Mouse (Mus musculus) cerebellum, adult 11 months (tissue): ENCODE data around the gene Fut8.

ENCODE experiments used
- DNase-seq: peaks from one replicate; pipeline ENCODE4 v3.0.0; 2022

Gene Fut8

DNA sequence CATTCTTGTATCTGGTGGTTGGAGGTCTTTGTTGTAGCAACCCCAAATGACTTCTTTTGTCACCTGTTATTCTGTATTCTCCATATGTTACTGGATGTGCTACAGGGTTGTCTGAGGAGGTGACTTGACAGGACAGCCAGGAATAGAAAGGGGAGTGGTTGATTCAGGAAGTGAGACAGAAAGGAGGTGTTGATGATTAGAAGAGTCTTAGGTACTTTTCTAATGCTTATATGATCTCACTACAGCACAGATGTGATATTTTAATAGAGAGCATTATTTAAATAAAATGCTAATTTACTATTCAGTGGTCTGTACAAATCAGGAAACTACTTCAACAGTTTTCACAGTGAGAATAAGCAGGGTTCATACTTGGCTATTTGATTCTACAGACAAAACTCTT is 71.6 kb downstream of the Fut8 start:
- DNase-seq: no peak

DNA sequence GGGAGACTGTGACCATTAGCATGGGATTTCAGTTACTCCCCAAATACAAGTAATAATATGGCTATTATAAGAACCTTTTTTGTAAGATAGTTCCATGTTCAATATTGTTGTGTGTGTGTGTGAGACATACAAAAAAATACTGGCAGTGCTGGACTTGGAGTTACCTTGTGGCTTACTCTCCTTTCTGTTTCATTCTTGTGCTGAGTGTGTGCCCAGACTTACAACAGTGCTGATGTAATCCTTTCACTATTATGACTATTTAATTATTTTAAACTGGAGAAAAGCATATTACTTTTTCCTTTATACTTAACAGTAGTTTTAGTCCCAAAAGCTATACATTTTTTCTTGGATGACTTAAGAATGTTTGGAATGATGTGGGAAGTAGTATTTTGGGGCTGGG is 75.6 kb downstream of the Fut8 start:
- DNase-seq: no peak

DNA sequence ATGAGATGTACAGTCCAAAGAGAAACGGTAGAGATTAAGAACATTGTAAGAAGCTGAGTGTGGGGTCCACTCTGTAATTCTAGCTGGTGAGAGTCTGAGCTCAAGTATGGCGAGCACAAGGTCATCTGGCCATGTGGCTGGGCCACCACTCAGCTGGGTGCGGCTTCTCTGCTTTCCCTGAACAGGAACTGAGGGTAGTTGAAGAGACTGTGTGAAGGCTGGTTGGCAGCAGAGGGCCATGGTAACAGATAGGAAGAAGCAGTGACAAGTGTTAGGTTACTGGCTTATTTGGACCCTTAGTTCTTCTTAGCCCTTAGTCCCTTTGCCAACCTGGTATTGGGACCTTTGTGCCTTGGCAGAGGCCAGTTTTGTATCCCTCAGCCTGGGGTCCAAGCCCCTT is 86.2 kb downstream of the Fut8 start:
- DNase-seq: no peak

DNA sequence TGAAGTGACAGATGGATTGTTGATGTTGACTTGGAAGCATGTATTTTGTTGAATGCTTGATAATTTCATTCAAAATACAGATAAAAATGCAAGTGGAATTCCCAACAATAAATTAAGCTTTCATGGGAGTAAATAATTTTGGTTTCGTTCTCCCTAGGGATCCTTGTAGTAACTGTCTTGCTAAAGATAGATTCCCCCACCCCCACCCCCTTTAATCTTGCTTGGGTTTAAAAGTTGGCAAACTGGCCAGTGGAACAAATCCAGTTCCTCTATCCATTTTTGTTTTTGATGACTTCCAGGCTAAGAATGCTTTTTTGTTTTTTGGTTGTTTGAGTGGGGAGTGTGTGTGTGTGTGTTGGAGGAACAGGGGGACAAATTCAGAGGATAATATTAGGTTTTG is 108.6 kb downstream of the Fut8 start:
- no peak for DNase-seq

DNA sequence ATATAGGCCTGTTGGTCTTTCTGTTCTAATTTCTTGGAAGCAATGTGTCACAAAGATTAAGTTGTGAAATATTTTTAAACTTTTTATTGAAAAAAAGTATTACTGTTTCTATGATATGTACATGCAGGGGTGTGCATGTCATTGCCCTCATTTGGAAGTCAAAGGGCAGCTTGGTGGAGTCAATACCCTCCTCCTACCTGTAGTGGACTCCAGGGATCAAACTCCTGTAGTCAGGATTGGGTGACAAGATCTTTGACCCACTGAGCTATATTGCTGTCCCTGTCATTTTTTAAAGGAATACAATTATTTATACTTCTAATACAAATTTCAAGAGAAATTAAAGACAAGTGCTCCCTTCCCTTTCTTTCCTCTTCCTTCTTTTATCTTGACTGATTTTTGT is 111.6 kb downstream of the Fut8 start:
- DNase-seq: no peak

DNA sequence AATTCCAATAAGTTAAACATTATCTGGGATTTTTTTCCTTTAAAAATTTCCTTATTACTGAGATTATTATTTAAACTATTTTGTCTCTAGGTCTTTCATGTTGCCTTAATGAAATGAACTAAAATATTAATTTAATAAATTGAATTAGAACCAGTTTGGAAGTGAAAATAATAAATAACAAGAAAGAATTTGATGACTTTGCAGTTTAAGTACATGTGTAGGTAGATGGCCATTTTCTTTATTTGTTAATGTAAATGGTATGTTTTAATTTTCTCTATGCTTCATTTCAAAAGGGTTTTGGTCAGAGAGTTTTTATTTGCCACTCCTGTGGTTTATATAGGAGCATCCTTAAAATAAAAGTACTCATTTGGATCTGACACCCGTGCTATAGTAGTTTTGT is 177.8 kb downstream of the Fut8 start:
- no peak for DNase-seq

DNA sequence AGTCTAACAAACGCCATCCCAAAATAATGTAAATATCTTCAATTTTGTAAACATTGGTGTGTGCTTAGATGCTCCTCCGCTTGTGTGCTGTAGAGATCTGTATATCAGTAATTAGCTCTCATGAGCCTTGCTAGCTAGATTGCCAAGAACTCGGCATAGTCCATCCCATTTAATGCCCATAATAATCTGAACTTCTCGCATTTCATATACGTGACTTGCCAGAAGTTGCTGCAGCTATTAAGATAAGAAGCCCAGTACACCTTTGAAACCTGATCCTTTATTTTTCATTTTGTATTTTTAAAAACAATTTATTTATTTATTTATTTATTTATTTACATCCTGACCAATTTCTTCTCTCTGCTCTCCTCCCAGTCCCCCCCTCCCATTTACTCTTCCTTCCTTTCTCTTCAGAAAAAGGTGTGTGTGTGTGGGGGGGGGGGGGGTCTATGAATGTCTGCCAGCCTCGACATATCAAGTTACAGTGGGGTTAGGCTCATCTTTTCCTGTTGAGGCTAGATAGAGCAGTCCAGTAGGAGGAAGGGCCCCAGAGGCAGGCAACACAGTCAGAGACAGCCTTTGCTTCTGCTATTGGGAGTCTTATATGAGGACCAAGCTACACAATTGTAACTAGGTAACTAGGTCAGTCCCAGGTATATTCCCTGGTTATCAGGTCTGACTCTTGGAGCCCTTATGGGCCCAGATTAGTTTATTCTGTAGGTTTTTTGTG is 183.9 kb downstream of the Fut8 start:
- no peak for DNase-seq

DNA sequence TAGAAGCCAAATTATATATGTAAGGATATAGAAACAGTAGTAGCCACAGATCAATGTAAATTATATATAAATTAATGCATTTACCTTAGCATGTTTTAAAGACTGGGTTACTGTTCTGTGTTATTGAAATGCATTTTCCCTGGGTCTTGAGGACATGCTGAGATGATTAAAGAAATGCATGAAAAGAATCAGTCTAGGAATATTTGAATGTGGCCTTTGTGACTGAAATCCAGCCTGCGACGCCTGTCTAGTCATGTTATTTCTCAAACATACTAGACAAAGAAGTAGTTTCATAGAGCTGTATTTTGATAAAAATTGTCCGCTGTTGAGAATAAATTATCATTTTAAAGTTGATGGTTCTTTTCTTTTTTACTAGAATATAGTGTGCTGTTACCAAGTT is 188.2 kb downstream of the Fut8 start:
- no peak for DNase-seq

DNA sequence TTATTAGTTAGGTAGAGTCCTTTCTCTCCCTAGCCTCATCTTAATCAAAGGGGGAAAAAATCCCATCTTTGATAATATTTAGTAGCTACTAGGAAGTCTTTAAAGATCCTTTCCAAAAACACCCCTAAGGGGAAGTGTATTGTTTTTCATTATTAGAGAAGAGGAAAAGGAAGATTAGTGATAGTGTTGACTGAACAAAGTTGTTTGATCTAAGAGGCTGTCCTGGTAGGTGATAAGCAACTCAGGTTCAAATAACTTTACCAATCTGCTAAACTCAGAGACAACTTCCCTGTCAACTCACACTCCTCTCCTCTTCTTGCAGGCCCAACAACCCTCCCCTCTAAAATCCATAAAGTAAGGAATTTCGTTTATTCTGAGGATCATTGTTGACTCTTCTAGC is 190.2 kb downstream of the Fut8 start:
- DNase-seq: no peak

DNA sequence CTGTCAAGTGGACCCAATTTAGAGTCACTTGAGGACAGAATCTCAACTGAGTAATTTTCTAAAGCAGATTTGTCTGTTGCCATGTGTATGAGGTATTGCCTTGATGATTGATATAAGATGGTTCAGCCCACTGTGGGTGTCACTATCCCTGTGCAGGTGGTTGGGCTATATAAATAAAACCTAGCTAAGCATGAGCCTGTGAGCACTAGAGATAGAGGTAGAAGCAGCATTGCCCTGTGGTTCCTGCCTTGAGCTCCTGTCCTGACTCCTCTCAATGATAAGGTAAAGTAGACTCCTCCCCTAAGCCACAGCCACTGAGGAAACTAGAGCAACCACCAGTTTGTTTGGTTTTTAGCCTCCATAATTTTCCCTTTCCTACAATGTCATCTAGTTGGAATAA is 191.5 kb downstream of the Fut8 start:
- DNase-seq: no peak

DNA sequence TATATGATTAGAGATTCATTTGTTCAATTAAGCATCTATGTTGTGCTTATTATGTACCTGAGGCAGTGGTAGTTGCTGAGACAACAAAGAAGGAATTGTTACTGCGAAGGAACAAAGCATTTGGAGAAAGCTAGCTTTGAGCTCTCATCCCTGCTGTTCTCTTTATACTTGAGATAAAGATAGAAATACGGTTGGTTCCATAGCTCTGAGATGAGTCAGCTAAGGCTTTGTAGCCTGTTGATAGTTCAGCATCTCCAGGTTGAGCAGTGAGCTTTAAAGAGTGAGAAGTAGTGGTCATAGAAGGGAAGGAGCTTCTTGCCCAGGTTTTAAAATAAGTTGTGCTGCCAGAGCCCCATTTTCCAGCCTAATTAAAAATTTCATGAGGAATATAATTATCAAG is 198.8 kb downstream of the Fut8 start:
- no peak for DNase-seq

DNA sequence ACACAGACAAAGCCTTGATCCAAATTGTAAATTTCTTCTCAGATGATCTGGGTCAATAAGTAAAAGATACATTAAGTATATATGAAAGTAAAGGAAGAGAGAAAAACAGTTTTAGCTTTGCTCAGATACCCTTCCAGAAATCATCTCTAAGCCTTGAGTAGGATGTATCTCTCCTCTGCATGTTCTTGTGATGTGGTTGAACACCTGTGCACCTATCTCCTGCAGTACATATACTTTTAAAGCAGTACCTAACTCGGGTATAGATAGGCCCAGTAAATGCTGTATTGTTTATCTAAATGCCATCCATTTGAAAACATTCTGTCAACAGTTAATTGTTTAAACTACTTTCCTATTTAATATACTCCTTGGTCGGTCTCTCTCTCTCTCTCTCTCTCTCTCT is 212.9 kb downstream of the Fut8 start:
- DNase-seq: no peak

DNA sequence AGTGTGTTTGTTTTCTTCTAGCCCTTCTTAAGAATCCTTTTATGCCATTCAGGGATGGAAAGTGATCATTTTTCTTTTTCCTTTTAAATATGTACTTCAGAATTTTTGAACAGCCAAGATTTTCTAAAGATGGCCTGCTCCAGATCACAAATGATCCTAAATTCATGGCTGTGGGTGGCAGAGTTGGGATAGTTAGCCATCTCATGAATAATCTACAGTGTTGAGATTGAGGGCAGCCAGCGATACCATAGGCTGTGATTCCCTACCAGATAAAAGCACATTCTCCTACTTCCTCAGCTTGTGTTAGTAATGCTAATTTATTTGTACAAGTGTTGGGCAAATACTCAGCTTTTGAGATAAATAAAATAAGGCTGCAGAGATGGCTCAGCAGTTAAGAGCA is 228.3 kb downstream of the Fut8 start:
- no peak for DNase-seq

DNA sequence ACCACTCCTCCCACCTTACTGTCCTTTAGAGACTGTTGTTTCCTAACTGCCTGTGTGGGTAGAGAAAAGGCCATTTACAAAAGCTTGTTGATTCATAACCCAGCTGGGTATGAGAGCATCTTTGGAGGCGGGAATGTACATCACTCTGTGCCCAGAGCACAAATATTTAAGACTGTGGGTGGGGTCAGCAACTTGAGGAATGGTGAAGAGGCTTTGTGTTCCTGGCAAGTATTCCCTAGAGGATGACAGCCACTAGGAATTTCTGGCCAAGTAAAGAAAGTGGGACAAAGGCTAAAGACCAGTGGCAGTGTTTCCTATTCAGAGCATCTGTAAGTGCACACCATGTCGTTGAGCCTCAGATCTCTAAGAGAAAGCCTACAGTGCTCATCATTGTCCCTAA is 242.0 kb downstream of the Fut8 start:
- no peak for DNase-seq

DNA sequence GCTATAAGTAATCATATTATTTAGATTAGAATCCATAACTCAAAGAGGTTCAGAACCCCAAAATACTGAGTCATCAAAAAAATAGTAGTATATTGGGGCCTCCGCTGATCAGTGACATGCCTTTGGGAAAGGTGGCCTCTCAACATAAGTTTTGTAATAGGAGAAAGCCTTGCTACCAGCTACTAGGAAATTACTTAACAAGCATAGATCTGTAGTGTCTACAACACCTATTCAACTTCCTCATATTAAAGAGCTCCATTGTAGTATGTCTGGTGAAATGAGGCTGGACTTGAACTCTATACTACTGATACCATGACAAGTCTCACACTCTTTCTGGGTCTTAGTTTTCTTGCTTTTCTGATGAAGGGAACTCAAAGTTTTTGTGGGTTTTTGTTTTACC is 243.2 kb downstream of the Fut8 start:
- no peak for DNase-seq

DNA sequence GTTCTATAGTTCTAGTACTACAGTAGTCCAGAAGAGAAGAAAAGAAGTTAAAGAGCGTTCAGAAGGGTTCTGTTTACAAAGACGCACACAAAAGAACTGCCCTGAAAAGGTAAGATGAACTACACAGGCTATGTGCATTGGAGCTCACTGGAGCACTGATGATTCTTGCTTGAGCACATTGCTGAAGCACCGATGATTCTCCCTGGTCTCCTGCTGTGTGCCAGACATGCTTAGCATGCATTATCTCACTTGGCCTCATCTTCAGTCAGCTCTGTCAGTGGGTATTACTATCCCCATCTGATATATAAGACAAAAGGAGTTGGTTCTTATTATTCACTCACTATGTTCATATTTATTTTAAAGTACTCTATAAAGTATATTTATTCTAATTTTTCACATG is 243.9 kb downstream of the Fut8 start:
- no peak for DNase-seq

DNA sequence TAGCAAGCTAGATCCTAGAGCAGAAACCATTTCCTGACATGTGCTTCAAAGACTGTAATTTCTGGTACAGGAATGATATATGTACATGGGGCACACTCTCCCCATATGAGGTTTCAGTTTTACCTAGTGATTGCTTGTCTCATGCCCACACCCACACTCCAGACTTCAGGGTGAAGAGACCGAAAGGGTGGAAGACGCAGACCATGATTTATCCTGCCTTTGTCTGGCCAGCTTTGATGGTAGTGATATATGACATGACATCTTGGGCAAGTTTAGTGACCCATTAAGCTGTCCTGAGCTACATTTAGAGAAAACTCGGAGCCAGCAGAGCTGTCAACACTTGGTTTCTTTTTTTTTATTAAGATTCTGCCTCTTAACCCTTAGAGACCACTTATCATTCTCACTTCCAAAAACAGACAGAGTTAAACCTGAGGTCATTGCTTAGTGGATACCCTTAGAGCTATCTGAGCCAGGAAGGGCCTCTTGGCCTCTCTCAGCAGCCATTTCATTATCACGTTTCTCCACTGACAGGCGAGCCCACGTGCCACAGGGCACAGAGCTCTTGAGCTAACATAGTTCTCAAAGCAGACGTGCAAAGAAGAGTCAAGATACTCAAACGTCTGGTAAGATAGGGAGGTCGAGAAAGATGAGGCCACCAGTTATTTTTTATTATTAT is 245.4 kb downstream of the Fut8 start:
- DNase-seq: no peak

DNA sequence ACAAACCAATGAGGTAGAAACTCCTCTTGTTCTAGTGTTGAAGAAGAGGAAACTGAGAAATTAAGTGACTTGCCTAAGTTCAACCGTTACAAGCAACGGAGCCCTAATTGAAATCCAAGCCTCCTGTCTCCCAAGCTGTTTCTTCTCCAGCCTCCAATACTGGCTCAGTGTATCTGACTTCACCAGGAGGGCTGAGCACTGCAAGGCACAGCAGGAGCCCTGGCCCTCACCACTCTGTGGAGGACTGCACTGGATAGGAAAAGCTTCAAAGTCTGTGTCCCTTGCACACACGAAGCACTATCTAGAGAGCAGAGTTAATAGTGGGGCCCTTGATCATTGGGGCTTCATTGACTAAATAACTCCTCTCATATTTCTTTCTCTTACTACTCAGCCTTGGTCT is 246.8 kb downstream of the Fut8 start:
- DNase-seq: peak; percentile 35

DNA sequence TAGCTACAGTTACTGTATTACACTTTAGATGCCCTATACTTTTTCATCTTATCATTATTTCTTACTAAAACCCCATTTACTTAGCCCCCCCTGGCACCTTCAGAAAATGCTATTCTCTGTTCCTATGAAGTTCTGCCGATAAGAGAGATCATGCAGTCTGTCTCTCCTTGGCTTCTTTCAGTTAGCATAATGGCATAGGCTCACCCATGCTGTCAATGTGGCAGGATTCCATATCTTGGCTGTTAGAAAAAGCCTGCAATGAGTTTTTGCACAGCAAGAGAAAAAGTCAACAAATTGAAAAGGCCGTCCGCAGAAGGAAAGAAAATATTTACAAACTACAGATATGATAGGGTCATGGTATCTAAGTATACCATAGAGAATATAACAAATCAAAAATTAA is 253.6 kb downstream of the Fut8 start:
- DNase-seq: peak; percentile 57

DNA sequence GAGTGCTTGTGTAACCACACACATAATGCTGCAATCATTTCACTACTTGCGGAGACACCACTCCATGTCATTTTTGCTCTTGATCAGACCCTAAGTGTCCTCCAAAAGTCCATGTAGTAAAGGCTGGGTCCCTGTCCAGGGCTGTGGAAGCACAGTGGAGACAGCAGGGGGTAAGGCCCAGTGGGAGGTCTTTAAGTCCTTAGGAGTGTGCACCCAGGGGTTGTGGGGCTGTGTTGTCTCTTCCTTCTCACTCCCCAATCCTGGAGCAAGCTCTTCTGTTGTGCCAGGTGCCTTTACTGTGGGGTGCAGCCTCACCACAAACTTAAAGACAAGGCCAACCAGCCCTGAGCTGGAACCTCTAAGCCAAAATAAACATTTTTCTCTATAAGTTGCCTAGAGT is 257.9 kb downstream of the Fut8 start:
- DNase-seq: peak; percentile 40

DNA sequence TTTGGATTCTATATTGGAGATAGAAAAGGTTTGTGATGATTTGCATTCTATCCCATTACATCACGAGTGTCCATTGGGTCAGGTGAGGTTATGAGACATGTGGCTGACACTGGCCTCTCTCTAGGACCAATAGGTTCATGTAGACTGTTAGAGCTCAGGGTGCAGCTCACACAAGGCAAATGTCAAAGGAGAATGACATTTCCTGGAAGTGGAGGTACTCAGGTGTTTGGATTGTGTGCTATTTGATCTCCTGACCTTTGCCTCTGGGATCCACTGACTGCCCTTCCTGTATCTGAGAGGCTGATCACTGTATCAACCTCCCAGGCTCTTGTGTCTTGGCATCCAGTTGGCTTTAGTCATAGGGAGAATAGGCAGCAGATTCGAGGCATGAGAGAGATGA is 260.2 kb downstream of the Fut8 start:
- no peak for DNase-seq

DNA sequence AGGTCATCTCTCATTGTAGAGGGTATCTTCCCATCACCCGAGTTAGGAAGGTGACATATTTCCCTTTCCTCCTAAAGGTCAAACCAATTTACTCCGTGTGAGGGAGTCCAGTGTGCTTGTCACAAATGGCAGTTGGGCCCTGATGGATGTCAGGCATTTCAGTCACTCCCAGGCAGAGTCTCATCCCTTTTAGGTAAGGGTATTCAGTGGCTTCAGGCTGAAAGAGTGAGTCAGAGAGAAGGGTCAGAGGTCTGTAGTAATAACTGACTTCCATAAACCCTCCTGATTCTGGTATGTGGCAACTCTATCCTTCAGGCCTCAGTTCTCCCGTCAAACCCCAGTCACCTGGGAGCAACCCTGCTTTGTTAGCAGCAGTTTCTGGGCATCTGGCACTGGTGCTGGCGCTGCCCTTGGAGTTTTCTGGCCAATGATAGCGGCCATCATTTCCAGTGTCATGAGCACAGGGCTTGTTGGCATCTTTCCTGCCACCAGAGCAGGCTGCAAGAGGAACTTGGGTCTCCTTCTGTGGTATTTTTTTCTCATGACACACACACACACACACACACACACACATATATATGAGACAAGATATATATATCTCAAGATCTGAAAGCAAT is 262.6 kb downstream of the Fut8 start:
- DNase-seq: peak; percentile 61

DNA sequence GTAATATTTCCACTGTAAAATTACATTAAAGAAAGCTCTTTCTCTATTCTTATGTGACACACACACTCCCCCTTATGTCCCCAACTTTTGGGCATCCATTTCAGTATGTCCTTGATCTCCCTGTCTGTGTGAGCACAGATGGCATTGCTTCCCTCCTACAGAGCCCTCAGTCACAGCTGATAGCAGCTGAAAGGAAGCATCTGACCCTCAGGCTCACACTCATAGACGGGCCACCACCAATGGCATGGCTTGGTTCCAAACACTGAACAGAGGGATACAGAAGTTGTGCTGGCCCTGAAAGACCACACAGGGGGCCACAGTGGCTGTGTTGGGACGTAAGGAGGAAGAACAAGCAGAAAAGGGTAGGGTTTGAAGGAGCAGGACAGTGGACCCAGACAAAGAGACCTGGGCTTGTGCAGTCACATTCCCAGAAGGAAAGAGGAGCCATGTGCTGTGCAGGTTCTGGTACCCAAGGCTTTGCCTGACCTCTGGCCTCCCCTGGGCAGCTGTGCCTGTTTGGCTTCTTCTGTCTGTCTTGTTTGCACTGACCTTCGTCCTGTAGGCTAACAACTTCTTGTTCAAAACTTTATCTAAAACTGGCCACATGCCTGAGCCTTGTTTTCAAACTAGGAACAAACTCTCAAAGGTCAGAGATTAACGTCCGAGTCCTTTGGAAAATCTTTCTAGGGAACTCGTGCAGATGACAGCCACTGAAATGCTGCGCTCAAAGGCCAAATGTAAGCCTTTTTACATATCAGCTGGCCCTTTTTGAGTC is 263.7 kb downstream of the Fut8 start:
- DNase-seq: no peak

DNA sequence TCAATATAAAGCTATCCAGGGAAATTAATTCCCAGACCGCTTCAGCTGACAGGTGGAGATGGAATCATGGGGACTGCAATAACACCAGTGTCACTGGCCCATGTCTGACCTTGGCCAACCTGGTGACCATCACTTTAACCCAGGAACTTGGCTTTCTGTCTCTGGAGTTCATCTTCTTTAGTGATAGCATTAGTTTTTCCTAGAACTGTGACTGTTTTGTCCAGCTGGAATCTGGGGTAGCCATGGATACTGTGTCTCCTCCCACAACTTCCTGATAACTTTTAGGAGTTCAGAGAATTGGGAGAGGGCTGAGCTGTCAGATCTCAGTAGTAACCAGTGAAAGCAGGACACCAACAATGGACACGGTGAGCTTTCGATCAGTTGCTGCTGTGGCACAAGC is 264.3 kb downstream of the Fut8 start:
- no peak for DNase-seq
